Mouse (Mus musculus) frontal cortex, postnatal 25 days (tissue): ENCODE results near the gene Gja5.
"Not testable (repeated sequence)": the region's sequence is repeated elsewhere in the genome, so short reads cannot be mapped to it uniquely, and the experiment has no call there.

Source experiments
- DNase-seq, 2 experiments: peaks; one replicate each; pipeline ENCODE4 v3.0.0; 2022; ENCODE audit warnings: low spot score in 2 of 2

Gja5 gene

DNA sequence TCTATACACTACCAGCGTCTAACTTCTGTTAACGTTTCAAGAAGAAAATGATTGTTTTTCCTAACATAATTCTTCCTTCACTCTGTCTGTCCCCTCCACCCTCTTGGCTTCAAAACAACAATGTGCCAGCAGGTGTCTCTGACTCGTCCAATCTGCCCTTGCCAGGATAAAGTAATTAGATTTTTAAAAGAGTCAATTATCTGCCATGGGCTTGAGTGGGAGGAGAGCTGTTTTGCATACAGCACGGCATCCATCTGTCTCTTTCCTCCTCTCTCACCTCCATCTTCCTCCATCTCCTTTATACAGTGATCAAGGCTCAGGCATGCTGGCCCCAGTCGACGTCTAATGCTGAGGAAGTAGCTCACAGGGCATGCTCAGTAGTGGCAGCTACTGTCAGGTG, 132.6 kb downstream of the Gja5 start:
- no peak for DNase-seq

- DNase-seq = no peak
Observed at GRCm38 (mm10) chr3:97039721-97040120, 135.2 kb downstream of the Gja5 start.

DNA sequence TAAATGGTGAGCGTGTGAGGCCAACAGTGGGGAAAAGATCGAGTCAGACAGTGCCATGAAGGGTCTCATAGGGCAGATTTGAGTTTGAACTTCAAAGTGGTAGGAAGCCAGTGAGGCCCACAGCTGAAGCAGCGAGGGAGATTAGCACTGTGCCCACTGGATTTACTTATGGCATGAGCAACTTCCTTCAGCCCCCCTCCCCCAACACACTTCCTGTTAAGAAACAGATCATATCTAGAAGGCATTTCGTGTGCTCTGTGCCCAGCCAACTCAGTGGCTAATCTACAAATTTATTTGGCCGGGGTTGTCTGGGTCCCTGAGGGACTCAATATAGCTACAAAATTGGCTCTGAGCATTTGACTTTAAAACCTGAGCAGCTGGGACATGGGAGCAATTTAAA, 139.7 kb downstream of the Gja5 start:
- no peak for DNase-seq

DNA sequence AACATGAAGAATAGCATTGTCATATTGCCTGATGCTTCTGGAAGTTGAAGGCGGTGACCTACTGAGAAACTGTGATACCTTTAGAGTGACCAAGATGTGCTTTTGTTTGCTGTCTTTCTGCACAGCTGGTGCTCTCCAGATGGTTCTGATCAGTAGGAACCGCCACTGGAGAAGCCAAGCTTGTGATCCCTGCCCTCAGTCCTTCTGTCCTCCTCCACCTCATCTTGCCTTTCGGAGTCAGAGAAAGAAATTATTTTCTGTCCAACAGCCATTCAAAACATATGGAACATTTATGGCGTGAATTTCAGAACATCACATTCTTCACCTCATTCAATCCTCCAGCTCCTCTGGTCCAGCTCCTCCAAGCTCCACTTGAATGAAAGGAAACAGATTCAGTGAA, 143.3 kb downstream of the Gja5 start:
- DNase-seq = no peak

GRCm38 (mm10) chr3:97048360-97048759, 143.9 kb downstream of the Gja5 start:
- DNase-seq = no peak

DNA sequence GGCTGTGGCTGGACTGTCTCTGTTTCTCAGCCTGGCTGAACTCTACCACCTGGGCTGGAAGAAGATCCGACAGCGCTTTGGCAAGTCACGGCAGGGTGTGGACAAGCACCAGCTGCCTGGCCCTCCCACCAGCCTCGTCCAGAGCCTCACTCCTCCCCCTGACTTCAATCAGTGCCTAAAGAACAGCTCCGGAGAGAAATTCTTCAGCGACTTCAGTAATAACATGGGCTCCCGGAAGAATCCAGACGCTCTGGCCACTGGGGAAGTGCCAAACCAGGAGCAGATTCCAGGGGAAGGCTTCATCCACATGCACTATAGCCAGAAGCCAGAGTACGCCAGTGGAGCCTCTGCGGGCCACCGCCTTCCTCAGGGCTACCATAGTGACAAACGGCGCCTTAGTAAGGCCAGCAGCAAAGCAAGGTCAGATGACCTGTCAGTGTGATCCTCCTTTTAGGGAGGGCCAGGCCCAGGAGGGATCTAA, 146.8 kb downstream of the Gja5 start:
- no peak for DNase-seq

- DNase-seq = no peak
Observed at GRCm38 (mm10) chr3:97052069-97052799, 147.7 kb downstream of the Gja5 start.

- no peak for DNase-seq
Observed at GRCm38 (mm10) chr3:97058704-97059103, 154.2 kb downstream of the Gja5 start.

DNA sequence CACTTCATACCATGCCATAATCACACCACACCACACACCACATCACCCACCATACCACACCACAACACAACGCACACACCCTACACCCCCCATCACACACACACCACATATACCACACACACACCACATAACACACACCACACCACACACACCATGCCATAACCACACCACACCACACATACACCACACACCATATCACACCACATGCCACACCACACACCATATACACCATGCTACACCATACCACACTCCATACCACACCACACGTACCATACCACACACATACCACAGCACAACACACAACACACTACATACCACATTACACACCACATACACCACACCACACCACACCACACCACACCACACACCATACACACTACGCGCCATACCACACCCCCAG, 155.6 kb downstream of the Gja5 start:
- no peak for DNase-seq

DNA sequence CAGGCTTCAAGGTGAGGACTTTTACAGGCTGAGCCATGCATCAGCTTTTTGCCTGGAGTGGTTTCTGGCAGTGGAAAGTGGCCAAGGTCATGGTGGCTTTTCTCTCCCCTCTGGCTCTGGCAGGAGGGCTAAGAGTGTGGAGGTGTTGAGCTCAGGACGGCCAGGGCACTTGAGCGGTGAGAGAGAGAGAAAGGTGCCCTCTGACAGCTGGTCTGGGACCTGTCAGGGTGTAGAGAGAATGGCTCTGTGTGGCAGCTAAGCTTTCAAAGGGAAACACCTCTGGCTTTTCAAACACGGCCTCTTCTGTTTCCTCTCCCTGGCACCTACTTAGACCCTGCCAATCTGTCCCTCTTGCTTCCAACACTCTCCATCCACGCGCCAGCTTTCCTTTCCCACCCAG, 158.3 kb downstream of the Gja5 start:
- DNase-seq = no peak

- DNase-seq = no peak
Observed at GRCm38 (mm10) chr3:97064046-97064445, 159.6 kb downstream of the Gja5 start.

DNA sequence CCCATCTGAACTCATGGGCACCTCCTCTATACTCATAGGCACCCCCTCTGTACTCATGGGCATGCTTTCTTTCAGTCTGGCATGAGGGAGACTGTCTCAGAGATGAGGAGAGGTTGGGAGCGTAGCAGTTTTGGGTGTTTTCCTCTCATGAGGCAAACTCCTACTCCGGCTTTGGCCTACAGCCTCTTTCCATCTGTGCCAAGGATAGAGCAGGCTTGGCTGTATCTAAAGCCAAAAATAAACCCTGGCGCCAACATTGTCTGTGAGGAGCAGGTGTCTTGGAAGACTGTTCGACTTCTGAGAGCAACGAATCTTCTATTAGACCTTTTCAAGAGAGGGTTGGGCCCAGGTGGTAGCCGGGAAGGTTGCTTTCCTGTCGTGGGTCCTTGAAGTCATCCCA, 165.1 kb downstream of the Gja5 start:
- not testable (repeated sequence) for DNase-seq

DNA sequence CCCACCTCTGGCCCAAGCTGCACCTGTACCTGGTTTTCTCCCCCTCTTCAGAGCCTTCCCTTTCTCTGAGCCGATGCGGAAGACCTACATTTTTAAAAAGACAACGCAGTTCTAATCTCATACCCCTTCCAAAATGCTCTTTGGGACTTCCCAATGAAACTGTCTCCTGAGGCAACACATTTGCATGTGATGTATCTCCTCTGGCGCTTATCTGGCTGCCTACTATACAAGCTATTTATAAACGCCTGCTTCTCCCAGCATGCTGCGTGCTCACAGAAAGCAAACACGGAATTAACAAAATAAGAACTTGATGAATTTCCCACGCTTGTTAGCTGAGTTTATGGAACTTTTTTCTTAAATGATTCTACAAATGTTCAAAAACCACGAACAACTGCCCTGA, 167.4 kb downstream of the Gja5 start:
- DNase-seq = not testable (repeated sequence)

GRCm38 (mm10) chr3:97072361-97072760, 167.9 kb downstream of the Gja5 start:
- DNase-seq = not testable (repeated sequence)

- not testable (repeated sequence) for DNase-seq
Observed at GRCm38 (mm10) chr3:97075744-97076350, 171.4 kb downstream of the Gja5 start.

DNA sequence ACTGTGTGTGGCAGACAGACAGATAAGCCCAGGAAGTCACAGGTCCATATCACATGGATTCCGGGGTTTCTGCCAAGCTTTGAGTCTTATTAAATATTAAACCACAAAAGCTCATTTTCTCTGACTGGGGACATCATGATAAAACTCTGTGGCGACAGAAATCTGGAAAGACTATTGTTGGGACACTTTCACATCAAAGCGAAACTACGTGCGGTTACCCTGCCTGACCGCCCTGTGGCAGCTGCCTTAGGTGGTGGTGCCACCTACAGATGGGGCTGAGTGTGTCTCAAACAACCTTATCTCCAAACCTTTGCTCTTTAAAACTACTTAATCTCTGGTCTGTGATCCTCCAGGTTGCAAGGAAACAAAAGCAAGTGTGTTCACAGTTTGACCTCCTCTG, 171.9 kb downstream of the Gja5 start:
- no peak for DNase-seq

DNA sequence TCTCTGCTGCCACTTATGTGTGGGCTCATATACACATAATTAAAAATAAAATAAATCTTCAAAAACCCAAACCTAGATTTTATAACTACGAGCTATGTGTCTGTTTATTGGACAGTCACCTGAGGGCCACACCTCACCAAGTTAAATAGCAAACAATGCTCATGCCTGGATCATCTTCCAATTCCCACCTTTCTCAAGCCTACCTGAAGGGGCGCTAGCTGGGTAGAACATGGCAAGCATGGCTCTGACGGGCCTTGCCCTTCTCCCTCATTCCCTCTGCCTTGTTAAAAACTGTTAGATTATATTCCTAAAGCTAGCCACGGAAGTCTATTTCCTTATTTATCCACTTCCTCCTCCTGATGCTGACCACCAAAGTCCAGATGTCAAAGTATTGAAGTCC, 173.9 kb downstream of the Gja5 start:
- no peak for DNase-seq

DNA sequence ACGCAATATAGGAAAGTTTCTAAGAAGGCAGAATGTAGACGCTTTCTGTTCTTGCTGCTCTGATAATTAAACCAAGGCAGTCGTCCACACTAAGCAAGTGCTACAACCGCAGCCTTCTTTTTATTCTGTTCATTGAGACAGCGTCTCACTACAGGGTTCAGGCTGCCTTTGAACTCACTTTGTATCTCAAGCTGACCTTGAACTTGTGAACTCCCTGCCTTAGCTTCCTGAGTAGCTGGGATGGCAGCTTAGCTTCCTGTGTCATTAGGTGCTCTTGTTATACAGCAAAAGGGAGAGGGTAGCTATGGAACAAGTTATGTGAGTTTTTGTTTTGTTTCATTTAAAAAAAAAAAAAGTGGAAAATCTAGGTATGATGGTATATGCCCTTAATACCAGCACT, 177.7 kb downstream of the Gja5 start:
- DNase-seq = no peak

- DNase-seq = no peak
Observed at GRCm38 (mm10) chr3:97087326-97087725, 182.8 kb downstream of the Gja5 start.

GRCm38 (mm10) chr3:97088291-97088690, 183.8 kb downstream of the Gja5 start:
- DNase-seq = not testable (repeated sequence)

DNA sequence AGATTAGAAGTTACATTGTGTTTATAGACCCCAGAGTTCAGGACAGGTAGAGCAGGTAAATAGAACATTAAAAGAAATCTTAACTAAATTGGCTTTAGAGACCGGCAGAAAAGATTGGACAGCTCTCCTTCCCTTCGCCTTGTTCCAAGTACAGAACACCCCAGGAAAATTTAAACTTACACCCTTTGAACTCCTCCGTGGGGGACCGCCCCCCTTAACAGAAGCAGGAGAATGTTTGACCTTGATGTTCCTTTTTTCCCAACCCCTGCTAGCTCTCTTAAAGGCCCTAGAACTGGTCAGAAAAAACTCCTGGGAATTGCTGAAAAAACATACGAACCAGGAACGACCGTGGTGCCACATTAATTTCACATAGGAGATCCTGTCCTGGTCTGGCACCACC, 187.5 kb downstream of the Gja5 start:
- not testable (repeated sequence) for DNase-seq

- DNase-seq = not testable (repeated sequence)
Observed at GRCm38 (mm10) chr3:97096664-97097063, 192.2 kb downstream of the Gja5 start.
